Mouse (Mus musculus) hindbrain, embryonic 16.5 days (tissue): ENCODE results near the gene Nmt1. TPM values are rescaled to one million over a fixed set of nuclear protein-coding genes. Genes with fewer than 3 reads are reported as not detected.
A peak's percentile ranks its signal among the peaks of the same experiment; 100 is the strongest.

Experiments
- ATAC-seq: fragments of 200-750 bp; cut with Nextera tagmentation; 2 replicates; pipeline ENCODE4 v1.8.0; 2017; ENCODE audit warnings: moderate TSS enrichment, moderate library complexity
- H3K27ac ChIP-seq: fragments of 300-500 bp; sonication (generic); 2 replicates; pipeline ENCODE4 v1.5.1; 2014; ENCODE audit warnings: low read depth, mild to moderate bottlenecking, control low read depth, low read length, moderate library complexity
- H3K27me3 ChIP-seq: fragments of 300-500 bp; sonication (generic); replicated peaks from 2 replicates; pipeline ENCODE4 v1.6.1; 2014; ENCODE audit warnings: low read length; ENCODE audit not compliant: control insufficient read depth, insufficient read depth
- H3K36me3 ChIP-seq: fragments of 300-500 bp; sonication (generic); 2 replicates; pipeline ENCODE4 v1.6.1; 2014; ENCODE audit warnings: mild to moderate bottlenecking, low read length, moderate library complexity, mixed read lengths; ENCODE audit not compliant: control insufficient read depth, insufficient read depth
- H3K4me1 ChIP-seq: fragments of 300-500 bp; sonication (generic); 2 replicates; pipeline ENCODE4 v1.6.1; 2014; ENCODE audit warnings: low read depth, low read length; ENCODE audit not compliant: control insufficient read depth, insufficient read depth
- H3K4me2 ChIP-seq: fragments of 300-500 bp; sonication (generic); 2 replicates; pipeline ENCODE4 v1.6.1; 2014; ENCODE audit warnings: mild to moderate bottlenecking, low read length, control low read depth, moderate library complexity
- H3K4me3 ChIP-seq: fragments of 300-500 bp; sonication (generic); 2 replicates; pipeline ENCODE4 v1.5.1; 2014; ENCODE audit warnings: mild to moderate bottlenecking, low read length, control low read depth, moderate library complexity
- H3K9ac ChIP-seq: fragments of 300-500 bp; sonication (generic); 2 replicates; pipeline ENCODE4 v1.6.1; 2014; ENCODE audit warnings: low read depth, mild to moderate bottlenecking, control low read depth, low read length, moderate library complexity
- H3K9me3 ChIP-seq: fragments of 300-500 bp; sonication (generic); 2 replicates; pipeline ENCODE4 v1.6.1; 2014; ENCODE audit warnings: mild to moderate bottlenecking, low read length, moderate library complexity; ENCODE audit not compliant: control insufficient read depth
- WGBS: fragments of 180-500 bp; shearing (Covaris S2); extraction: QIAGEN DNeasy Blood & Tissue Kit; methylation state at CpG from one replicate; pipeline ENCODE4 v1.1.7; 2014; 5-methylcytosine and 5-hydroxymethylcytosine counted together
- polyA plus RNA-seq: library from polyadenylated mRNA; unstranded; fragments of >200 nt; fragmentation: Nextera tagmentation; extraction: Ambion mirVana; gene quantifications from 2 replicates; pipeline ENCODE4 v1.2.1, GENCODE M21; 2015

The Nmt1 gene
- polyA plus RNA-seq, 1 experiment from 2014 or later: 30.4 TPM

DNA sequence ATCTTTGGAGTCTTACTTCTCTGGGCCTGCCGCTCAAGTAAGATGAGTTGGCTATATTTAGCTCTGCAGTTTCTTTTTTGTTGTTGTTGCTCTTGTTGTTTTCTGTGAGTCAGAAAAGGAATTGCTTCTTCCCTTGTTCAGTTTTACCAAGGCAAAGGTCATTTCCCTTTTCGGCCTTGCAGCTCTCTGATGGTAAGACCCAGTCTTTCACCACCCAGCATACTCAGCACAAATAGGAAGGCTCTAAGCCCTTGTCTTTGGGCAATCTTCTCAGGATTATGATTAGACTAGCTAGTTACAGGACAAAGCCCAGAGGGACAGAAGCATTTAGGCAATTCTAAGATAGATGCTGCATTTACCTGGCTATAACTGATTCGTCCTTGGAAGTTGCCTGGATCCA is 1.1 kb upstream of the Nmt1 start:
- no peaks in the 10 kb centered on the region for H3K9me3 ChIP-seq
- no peak overlapping the region for H3K9ac ChIP-seq
- H3K27me3 ChIP-seq: no peaks in the 10 kb centered on the region
- no peaks in the 10 kb centered on the region for H3K36me3 ChIP-seq
- peaks cover 15% of the 10 kb centered on the region for H3K4me1 ChIP-seq
- WGBS: 91% methylated on average over 3 of the region's 3 CpGs
- no peak for ATAC-seq
- no peak overlapping the region for H3K27ac ChIP-seq
- no peak overlapping the region for H3K4me3 ChIP-seq
- peak overlapping the region; percentile 82; the same call in 1 of the 2 replicates for H3K4me2 ChIP-seq

DNA sequence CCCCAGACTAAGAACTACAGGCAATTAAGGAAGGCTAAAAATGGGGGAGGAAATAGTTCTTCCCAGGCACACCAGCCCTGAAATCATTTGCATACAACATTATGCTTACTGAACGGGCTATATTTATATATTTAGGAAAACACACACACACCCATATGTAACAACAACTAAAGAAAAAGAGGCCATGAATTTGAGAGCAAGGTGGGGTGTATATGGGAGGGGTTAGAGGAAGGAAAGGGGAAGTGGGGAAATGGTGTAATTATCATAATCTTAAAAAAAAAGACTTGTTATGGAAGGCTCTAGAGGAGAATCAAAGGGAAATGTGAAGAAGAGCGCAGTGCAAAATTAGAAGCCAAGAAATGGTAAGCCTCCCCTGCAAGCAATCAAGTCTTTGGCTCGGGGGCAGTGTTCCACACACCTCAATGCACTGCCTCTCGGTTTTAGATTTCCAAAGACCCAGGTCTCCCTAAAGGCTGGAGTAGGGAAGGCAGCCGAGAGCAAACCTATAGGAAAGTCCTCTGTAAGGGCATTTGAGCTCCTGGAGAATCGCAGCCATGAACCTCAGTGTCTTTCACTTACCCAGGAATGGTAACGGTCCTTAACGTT is 317 bp upstream of the Nmt1 start:
- peak overlapping the region; percentile 76 for H3K9ac ChIP-seq

GRCm38 (mm10) chr11:103033030-103033429 is 5.0 kb downstream of the Nmt1 start:
- Histone ChIP-seq H3K27ac (no peak overlapping the region), H3K4me1 (peaks cover 7% of the 10 kb centered on the region), H3K36me3 (no peaks in the 10 kb centered on the region), H3K9ac (no peak overlapping the region), H3K4me2 (no peak overlapping the region), H3K4me3 (no peak overlapping the region), H3K27me3 (no peaks in the 10 kb centered on the region), H3K9me3 (no peaks in the 10 kb centered on the region)
- ATAC-seq: no peak
- WGBS: 88% methylated on average over 3 of the region's 3 CpGs

More for the DNA sequence above, 317 bp upstream of the Nmt1 start:
- WGBS: 15% methylated on average over 8 of the region's 8 CpGs
- H3K9me3 ChIP-seq: no peaks in the 10 kb centered on the region
- peak; percentile 16 for ATAC-seq
- H3K27me3 ChIP-seq: no peaks in the 10 kb centered on the region
- H3K27ac ChIP-seq: peak overlapping the region; percentile 75
- H3K4me1 ChIP-seq: peaks cover 15% of the 10 kb centered on the region
- H3K4me2 ChIP-seq: peak overlapping the region; percentile 82
- H3K36me3 ChIP-seq: no peaks in the 10 kb centered on the region
- peak overlapping the region; percentile 74 for H3K4me3 ChIP-seq

GRCm38 (mm10) chr11:103035007-103035406 is 7.0 kb downstream of the Nmt1 start:
- Histone ChIP-seq H3K9ac (no peak overlapping the region), H3K27me3 (no peaks in the 10 kb centered on the region), H3K27ac (no peak overlapping the region), H3K4me2 (no peak overlapping the region), H3K36me3 (no peaks in the 10 kb centered on the region), H3K4me3 (no peak overlapping the region), H3K9me3 (no peaks in the 10 kb centered on the region), H3K4me1 (no peaks in the 10 kb centered on the region)
- no peak for ATAC-seq
- 89% methylated on average over 6 of the region's 6 CpGs for WGBS

DNA sequence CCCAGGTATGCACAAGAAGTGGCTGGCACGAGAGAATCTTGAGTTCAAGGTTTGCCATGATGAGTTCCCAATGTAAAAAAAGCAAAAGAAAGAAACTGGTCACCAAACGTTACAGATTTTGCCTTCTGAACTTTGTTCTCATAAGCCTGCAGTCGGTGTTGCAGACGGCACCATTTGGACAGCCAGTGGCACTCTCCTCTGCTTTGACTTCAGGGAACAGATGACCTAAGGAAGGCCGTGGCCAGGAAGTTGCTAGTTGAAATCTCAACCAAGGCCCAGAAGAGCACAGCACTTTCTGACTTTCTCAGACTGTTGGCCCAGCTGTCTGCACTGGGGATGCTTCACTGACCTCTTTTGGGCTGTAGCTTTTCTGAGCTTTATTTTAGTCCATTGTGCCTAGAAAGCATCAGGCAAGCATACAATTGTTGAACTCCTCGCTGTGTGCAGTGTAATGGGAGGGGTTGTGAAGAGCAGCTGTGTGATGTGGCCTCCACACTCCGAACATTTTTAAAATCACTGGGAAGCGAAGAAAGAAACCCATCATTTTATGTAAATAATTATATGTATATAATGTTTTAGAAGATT is 9.0 kb downstream of the Nmt1 start:
- WGBS: 87% methylated on average over 8 of the region's 8 CpGs
- no peaks in the 10 kb centered on the region for H3K36me3 ChIP-seq
- H3K27me3 ChIP-seq: no peaks in the 10 kb centered on the region
- ATAC-seq: no peak
- H3K9ac ChIP-seq: no peak overlapping the region
- no peak overlapping the region for H3K4me2 ChIP-seq
- H3K9me3 ChIP-seq: no peaks in the 10 kb centered on the region
- H3K4me3 ChIP-seq: no peak overlapping the region
- no peak overlapping the region for H3K27ac ChIP-seq
- H3K4me1 ChIP-seq: no peaks in the 10 kb centered on the region

DNA sequence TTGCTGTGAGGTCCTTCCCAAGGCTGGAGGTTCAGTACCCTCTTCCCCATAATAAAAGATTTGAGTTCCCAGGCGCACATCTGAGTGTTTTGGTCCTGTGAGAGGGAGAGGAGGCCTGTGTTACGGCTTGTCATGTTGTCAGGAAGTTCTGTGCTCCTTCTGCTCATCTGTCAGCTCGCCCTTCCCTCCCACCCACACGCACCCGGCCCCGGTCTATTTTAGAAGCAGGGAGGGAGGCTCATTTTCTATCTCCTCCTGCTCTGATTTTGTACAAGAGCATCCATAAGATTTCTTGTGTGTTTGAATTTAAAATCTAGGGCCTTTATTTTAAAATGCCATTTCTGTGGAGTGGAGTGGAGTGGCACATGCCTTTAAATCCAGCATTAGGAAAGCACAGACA is 10.0 kb downstream of the Nmt1 start:
- H3K36me3 ChIP-seq: no peaks in the 10 kb centered on the region
- no peaks in the 10 kb centered on the region for H3K27me3 ChIP-seq
- H3K9me3 ChIP-seq: no peaks in the 10 kb centered on the region
- WGBS: 92% methylated on average over 6 of the region's 6 CpGs
- H3K27ac ChIP-seq: no peak overlapping the region
- no peak overlapping the region for H3K9ac ChIP-seq
- no peak overlapping the region for H3K4me2 ChIP-seq
- no peak overlapping the region for H3K4me3 ChIP-seq
- no peak for ATAC-seq
- H3K4me1 ChIP-seq: no peaks in the 10 kb centered on the region

- no peaks in the 10 kb centered on the region for H3K9me3 ChIP-seq
- H3K36me3 ChIP-seq: peaks cover 23% of the 10 kb centered on the region
- H3K4me2 ChIP-seq: no peak overlapping the region
- no peak for ATAC-seq
- 64% methylated on average over 4 of the region's 4 CpGs for WGBS
- H3K27ac ChIP-seq: no peak overlapping the region
- no peak overlapping the region for H3K4me3 ChIP-seq
- no peaks in the 10 kb centered on the region for H3K4me1 ChIP-seq
- no peaks in the 10 kb centered on the region for H3K27me3 ChIP-seq
- H3K9ac ChIP-seq: no peak overlapping the region
These were observed 14.8 kb downstream of the Nmt1 start for GRCm38 (mm10) chr11:103042828-103043227.

DNA sequence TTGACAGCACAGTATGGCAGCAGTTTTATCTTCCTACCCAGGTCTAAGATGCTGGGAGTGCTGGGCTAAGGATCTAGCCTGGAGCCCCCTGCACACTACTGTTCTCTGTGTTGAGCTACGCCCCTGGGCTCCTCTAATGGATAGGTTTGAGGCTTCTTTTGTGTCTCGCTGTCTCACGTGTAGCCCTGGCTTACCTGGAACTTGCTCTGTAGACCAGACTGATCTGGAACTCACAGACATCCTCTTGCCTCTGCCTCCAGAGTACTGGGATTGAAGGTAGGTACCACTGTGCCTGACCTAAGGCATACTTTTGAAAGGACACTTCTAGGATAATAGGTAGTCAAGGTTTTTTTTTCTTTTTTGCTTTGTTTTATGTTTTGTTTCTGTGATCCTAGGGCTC is 16.0 kb downstream of the Nmt1 start:
- Histone ChIP-seq H3K9ac (no peak overlapping the region), H3K27ac (no peak overlapping the region), H3K4me2 (no peak overlapping the region), H3K4me1 (no peaks in the 10 kb centered on the region), H3K36me3 (peaks cover 23% of the 10 kb centered on the region), H3K9me3 (no peaks in the 10 kb centered on the region), H3K4me3 (no peak overlapping the region), H3K27me3 (no peaks in the 10 kb centered on the region)
- 98% methylated on average over 3 of the region's 3 CpGs for WGBS
- no peak for ATAC-seq

DNA sequence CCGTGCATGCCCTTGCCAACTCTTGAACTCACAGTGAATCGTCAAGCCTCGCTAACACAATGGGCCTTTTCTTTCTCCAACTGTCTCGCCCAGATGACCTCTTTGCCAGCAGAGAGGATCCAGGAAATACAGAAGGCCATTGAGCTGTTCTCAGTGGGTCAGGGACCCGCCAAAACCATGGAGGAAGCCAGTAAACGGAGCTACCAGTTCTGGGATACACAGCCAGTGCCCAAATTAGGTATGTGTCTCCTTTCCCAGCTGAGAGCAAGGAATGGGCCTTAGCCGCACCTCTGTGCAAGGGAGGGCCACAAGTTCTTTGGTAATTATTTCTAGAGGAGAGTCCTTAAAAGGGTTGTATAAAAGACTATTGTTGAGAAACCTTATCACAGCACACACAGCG is 18.3 kb downstream of the Nmt1 start:
- H3K27ac ChIP-seq: no peak overlapping the region
- no peak overlapping the region for H3K4me3 ChIP-seq
- H3K9me3 ChIP-seq: no peaks in the 10 kb centered on the region
- H3K4me1 ChIP-seq: no peaks in the 10 kb centered on the region
- WGBS: 43% methylated on average over 8 of the region's 8 CpGs
- ATAC-seq: no peak
- no peak overlapping the region for H3K4me2 ChIP-seq
- no peak overlapping the region for H3K9ac ChIP-seq
- no peaks in the 10 kb centered on the region for H3K27me3 ChIP-seq
- H3K36me3 ChIP-seq: peaks cover 23% of the 10 kb centered on the region
